Mouse (Mus musculus) heart, postnatal 0 days (tissue): Measurements from ENCODE around the gene B830017H08Rik. TPM values are rescaled to one million over a fixed set of nuclear protein-coding genes. Genes with fewer than 3 reads are reported as not detected.

Experiments
- ATAC-seq: fragments of 200-750 bp; cut with Nextera tagmentation; 2 replicates; pipeline ENCODE4 v1.8.0; 2017; ENCODE audit warnings: low read depth, moderate number of reproducible peaks, moderate library complexity; ENCODE audit not compliant: insufficient read depth
- DNase-seq: peaks from one replicate; pipeline ENCODE4 v3.0.0-alpha.2; 2016; ENCODE audit warnings: low spot score
- H3K27ac ChIP-seq: fragments of 300-500 bp; sonication (generic); 2 replicates; pipeline ENCODE4 v1.5.1; 2014; ENCODE audit warnings: low read depth, mild to moderate bottlenecking
- H3K27me3 ChIP-seq: fragments of 300-500 bp; sonication (generic); 2 replicates; pipeline ENCODE4 v1.6.1; 2014; ENCODE audit warnings: low read length, mixed read lengths; ENCODE audit not compliant: control insufficient read depth, insufficient read depth
- H3K36me3 ChIP-seq: fragments of 300-500 bp; sonication (generic); replicated peaks from 2 replicates; pipeline ENCODE4 v1.6.1; 2014; ENCODE audit warnings: low read length, mixed read lengths; ENCODE audit not compliant: control insufficient read depth, insufficient read depth
- H3K4me1 ChIP-seq: fragments of 300-500 bp; sonication (generic); 2 replicates; pipeline ENCODE4 v1.6.1; 2014; ENCODE audit warnings: antibody characterized with exemption; ENCODE audit not compliant: control insufficient read depth, insufficient read depth
- H3K4me2 ChIP-seq: fragments of 300-500 bp; sonication (generic); 2 replicates; pipeline ENCODE4 v1.6.1; 2014; ENCODE audit warnings: low read depth, mild to moderate bottlenecking, low read length, moderate library complexity
- H3K4me3 ChIP-seq: fragments of 300-500 bp; sonication (generic); 2 replicates; pipeline ENCODE4 v1.5.1; 2014; ENCODE audit warnings: low read depth, low read length
- H3K9ac ChIP-seq: fragments of 300-500 bp; sonication (generic); replicated peaks from 2 replicates; pipeline ENCODE4 v1.6.1; 2014; ENCODE audit warnings: low read depth, low read length, mixed read lengths
- H3K9me3 ChIP-seq: fragments of 300-500 bp; sonication (generic); replicated peaks from 2 replicates; pipeline ENCODE4 v1.6.1; 2016; ENCODE audit warnings: low read length; ENCODE audit not compliant: control insufficient read depth
- CTCF ChIP-seq: IDR thresholded peaks from 2 replicates; pipeline ENCODE4 v1.5.1; 2016; ENCODE audit warnings: antibody characterized with exemption, control low read depth, low read depth
- EP300 ChIP-seq: IDR thresholded peaks from 2 replicates; pipeline ENCODE4 v1.6.1; 2016; ENCODE audit warnings: antibody characterized with exemption, low read depth
- WGBS: fragments of 180-500 bp; shearing (Covaris S2); extraction: QIAGEN DNeasy Blood & Tissue Kit; methylation state at CpG from one replicate; pipeline ENCODE4 v1.1.7; 2014; 5-methylcytosine and 5-hydroxymethylcytosine counted together
- polyA plus RNA-seq: library from polyadenylated mRNA; unstranded; fragments of >200 nt; fragmentation: Nextera tagmentation; extraction: Ambion mirVana; gene quantifications from 2 replicates; pipeline ENCODE4 v1.2.1, GENCODE M21; 2015
- total RNA-seq: library from RNA; depleted of rRNA; stranded (reverse); fragments of >200 nt; gene quantifications from 2 replicates; pipeline ENCODE4 v1.2.3, GENCODE M21; 2014; ENCODE audit warnings: low replicate concordance

B830017H08Rik gene
- total and polyA plus RNA-seq, 2 experiments from 2014 or later: not detected

- WGBS: 42% methylated on average over 4 of the region's 4 CpGs
- H3K9me3 ChIP-seq: no peaks in the 10 kb centered on the region
- H3K4me2 ChIP-seq: no peak overlapping the region
- DNase-seq (no peak), ATAC-seq (no peak)
- H3K4me1 ChIP-seq: peaks cover 7% of the 10 kb centered on the region; the same call in 1 of the 2 replicates
- H3K4me3 ChIP-seq: no peak overlapping the region
- H3K9ac ChIP-seq: no peak overlapping the region
- H3K27ac ChIP-seq: no peak overlapping the region
- peaks cover 14% of the 10 kb centered on the region; the same call in 1 of the 2 replicates for H3K27me3 ChIP-seq
- TF ChIP-seq CTCF (no peak), EP300 (no peak)
- H3K36me3 ChIP-seq: no peaks in the 10 kb centered on the region
Observed at GRCm38 (mm10) chr16:17813173-17813572, 19.7 kb upstream of the B830017H08Rik start.

- Histone ChIP-seq H3K9ac (no peak overlapping the region), H3K27me3 (0 out of 2 replicates have a peak, but pooled peaks cover 10% of the 10 kb centered on the region), H3K4me1 (peaks cover 7% of the 10 kb centered on the region; the same call in 1 of the 2 replicates), H3K4me2 (peak overlapping the region; percentile 73), H3K36me3 (no peaks in the 10 kb centered on the region), H3K27ac (no peak overlapping the region), H3K9me3 (no peaks in the 10 kb centered on the region), H3K4me3 (peak overlapping the region; percentile 46)
- TF ChIP-seq CTCF (peak; percentile 79), EP300 (no peak)
- DNase-seq: no peak
- peak; percentile 68 for ATAC-seq
- WGBS: 3% methylated on average over 60 of the region's 63 CpGs
Observed at GRCm38 (mm10) chr16:17815411-17816402, 17.2 kb upstream of the B830017H08Rik start.

GRCm38 (mm10) chr16:17816528-17816927 lies 16.4 kb upstream of the B830017H08Rik start:
- Histone ChIP-seq H3K9me3 (no peaks in the 10 kb centered on the region), H3K9ac (no peak overlapping the region), H3K4me3 (no peak overlapping the region), H3K36me3 (no peaks in the 10 kb centered on the region), H3K27me3 (0 out of 2 replicates have a peak, but pooled peaks cover 10% of the 10 kb centered on the region), H3K27ac (no peak overlapping the region), H3K4me1 (peaks cover 7% of the 10 kb centered on the region; the same call in 1 of the 2 replicates), H3K4me2 (no peak overlapping the region)
- 76% methylated on average over 8 of the region's 8 CpGs for WGBS
- TF ChIP-seq EP300 (no peak), CTCF (no peak)
- DNase-seq: no peak
- no peak for ATAC-seq

GRCm38 (mm10) chr16:17826500-17826899 lies 6.4 kb upstream of the B830017H08Rik start:
- WGBS: 69% methylated on average over 2 of the region's 2 CpGs
- no peaks in the 10 kb centered on the region for H3K4me1 ChIP-seq
- DNase-seq: no peak
- H3K27ac ChIP-seq: no peak overlapping the region
- H3K4me2 ChIP-seq: no peak overlapping the region
- H3K9ac ChIP-seq: no peak overlapping the region
- no peaks in the 10 kb centered on the region for H3K9me3 ChIP-seq
- H3K27me3 ChIP-seq: peaks cover 16% of the 10 kb centered on the region
- H3K4me3 ChIP-seq: no peak overlapping the region
- no peak for TF ChIP-seq CTCF
- TF ChIP-seq EP300: no peak
- H3K36me3 ChIP-seq: no peaks in the 10 kb centered on the region
- no peak for ATAC-seq

GRCm38 (mm10) chr16:17828229-17828628 lies 4.7 kb upstream of the B830017H08Rik start:
- ATAC-seq (no peak), DNase-seq (no peak)
- Histone ChIP-seq H3K4me2 (no peak overlapping the region), H3K27ac (no peak overlapping the region), H3K27me3 (peaks cover 34% of the 10 kb centered on the region), H3K4me3 (no peak overlapping the region), H3K36me3 (no peaks in the 10 kb centered on the region), H3K9ac (no peak overlapping the region), H3K9me3 (no peaks in the 10 kb centered on the region), H3K4me1 (peaks cover 2% of the 10 kb centered on the region; the same call in 1 of the 2 replicates)
- WGBS: 71% methylated on average over 2 of the region's 2 CpGs
- no peak for TF ChIP-seq EP300
- no peak for TF ChIP-seq CTCF
